ENCODE assay signal across 8 mouse cellular contexts in the genomic region with DNA sequence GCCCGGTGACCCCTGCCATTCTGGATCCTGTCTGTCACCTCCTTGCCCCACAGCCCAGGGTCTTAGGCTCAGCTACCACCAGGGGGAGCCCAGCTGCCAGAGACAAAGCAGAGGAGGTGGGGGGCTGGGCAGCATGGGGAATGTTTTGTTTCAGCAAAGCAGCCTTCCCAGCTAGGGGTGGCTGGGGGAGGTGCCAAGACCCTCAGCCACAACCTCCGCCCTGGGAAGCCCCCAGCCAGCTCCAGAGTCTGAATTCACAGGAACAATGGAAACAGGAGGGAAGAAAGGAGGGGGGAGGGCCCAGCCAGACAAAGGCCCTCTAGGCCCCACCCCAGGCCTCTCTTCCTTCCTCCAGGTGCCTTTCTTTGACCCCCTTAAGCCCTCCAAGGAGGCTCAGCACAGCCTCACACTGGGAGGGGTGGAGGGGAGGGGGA. TPM values are rescaled to one million over a fixed set of nuclear protein-coding genes. Genes with fewer than 3 reads are reported as not detected.
DNase-seq lines count a peak whose midpoint lies in the region; ATAC-seq and TF ChIP-seq lines count a peak whose summit lies in the region.

No protein-coding gene starts in this region.

- H3K36me3 ChIP-seq in intestine, embryonic 14.5 days (ENCODE audit: control insufficient read depth, insufficient read depth, low read length) = peaks cover 31% of the 10 kb centered on the region
- H3K36me3 ChIP-seq in limb, embryonic 10.5 days = peaks cover 83% of the 10 kb centered on the region
- H3K36me3 ChIP-seq in midbrain, embryonic 10.5 days = peaks cover 71% of the 10 kb centered on the region
- H3K36me3 ChIP-seq in spleen, adult 2 months (ENCODE audit: control insufficient read depth, insufficient read depth, low read length) = peaks cover 18% of the 10 kb centered on the region

- no peaks in the 10 kb centered on the region for H3K9me3 ChIP-seq in intestine, embryonic 14.5 days (ENCODE audit: control insufficient read depth, low read length)
- no peaks in the 10 kb centered on the region for H3K9me3 ChIP-seq in limb, embryonic 10.5 days (replicated peaks)
- no peaks in the 10 kb centered on the region for H3K9me3 ChIP-seq in midbrain, embryonic 10.5 days (replicated peaks)

- no peaks in the 10 kb centered on the region for H3K27me3 ChIP-seq in intestine, embryonic 14.5 days (replicated peaks; ENCODE audit: control insufficient read depth, insufficient read depth, low read length)
- no peaks in the 10 kb centered on the region for H3K27me3 ChIP-seq in limb, embryonic 10.5 days (ENCODE audit: low read depth, poor library complexity, severe bottlenecking)
- no peaks in the 10 kb centered on the region for H3K27me3 ChIP-seq in midbrain, embryonic 10.5 days (ENCODE audit: low read depth, poor library complexity, severe bottlenecking)
- H3K27me3 ChIP-seq in spleen, adult 2 months (ENCODE audit: control insufficient read depth, insufficient read depth, low read length) = no peaks in the 10 kb centered on the region

- peak overlapping the region; percentile 37; the same call in 1 of the 2 replicates for H3K9ac ChIP-seq in intestine, embryonic 14.5 days (ENCODE audit: low read length)

- H3K4me1 ChIP-seq in cortical plate, adult 2 months (ENCODE audit: control insufficient read depth, insufficient read depth, low read length) = peaks cover 9% of the 10 kb centered on the region
- peaks cover 60% of the 10 kb centered on the region for H3K4me1 ChIP-seq in intestine, embryonic 14.5 days (replicated peaks; ENCODE audit: control insufficient read depth, insufficient read depth, low read length)
- peaks cover 67% of the 10 kb centered on the region for H3K4me1 ChIP-seq in limb, embryonic 10.5 days
- peaks cover 80% of the 10 kb centered on the region for H3K4me1 ChIP-seq in midbrain, embryonic 10.5 days
- H3K4me1 ChIP-seq in spleen, adult 2 months (ENCODE audit: control insufficient read depth, insufficient read depth, insufficient read length) = peaks cover 75% of the 10 kb centered on the region; the same call in 1 of the 2 replicates

- 0% methylated on average over 2 of the region's 2 CpGs for WGBS in intestine, embryonic 14.5 days
- 7% methylated on average over 2 of the region's 2 CpGs for WGBS in limb, embryonic 10.5 days
- WGBS in midbrain, embryonic 10.5 days = 0% methylated on average over 2 of the region's 2 CpGs
- 14% methylated on average over 2 of the region's 2 CpGs for WGBS in spleen, adult 2 months

- TF ChIP-seq POLR2A in cortical plate, adult 2 months (IDR thresholded peaks at IDR 0.05; ENCODE audit: extremely low read depth, insufficient read depth, low read length) = no peak
- no peak for TF ChIP-seq POLR2A in spleen, adult 2 months (IDR thresholded peaks at IDR 0.05; ENCODE audit: low read depth, low read length)

- no peak overlapping the region for H3K4me3 ChIP-seq in cortical plate, adult 2 months (ENCODE audit: insufficient read depth, low read length)
- H3K4me3 ChIP-seq in intestine, embryonic 14.5 days (ENCODE audit: low read depth, low read length) = no peak overlapping the region
- H3K4me3 ChIP-seq in limb, embryonic 10.5 days = peak overlapping the region; percentile 95
- peak overlapping the region; percentile 94 for H3K4me3 ChIP-seq in midbrain, embryonic 10.5 days
- no peak overlapping the region for H3K4me3 ChIP-seq in spleen, adult 2 months (ENCODE audit: extremely low read depth, insufficient read depth, insufficient read length)

- peak overlapping the region; percentile 7; the same call in 1 of the 2 replicates for H3K27ac ChIP-seq in cortical plate, adult 2 months (ENCODE audit: insufficient read depth, low read length)
- H3K27ac ChIP-seq in intestine, embryonic 14.5 days (ENCODE audit: low read depth) = peak overlapping the region; percentile 75
- H3K27ac ChIP-seq in limb, embryonic 10.5 days = peak overlapping the region; percentile 94
- H3K27ac ChIP-seq in midbrain, embryonic 10.5 days (replicated peaks) = peak overlapping the region; percentile 98
- peak overlapping the region; percentile 54 for H3K27ac ChIP-seq in spleen, adult 2 months (ENCODE audit: insufficient read depth, low read length)

- peak; percentile 53 for ATAC-seq in intestine, embryonic 14.5 days (replicated peaks; ENCODE audit: low FRiP score, low TSS enrichment, low read depth)

- H3K4me2 ChIP-seq in intestine, embryonic 14.5 days (ENCODE audit: low read length) = peak overlapping the region; percentile 3

- peak; percentile 83 for TF ChIP-seq CTCF in cortical plate, adult 2 months (IDR thresholded peaks at IDR 0.05; ENCODE audit: extremely low read depth, insufficient read depth, low read length)
- peak; percentile 91; the same call in 1 of the 2 replicates for TF ChIP-seq CTCF in spleen, adult 2 months (IDR thresholded peaks at IDR 0.05; ENCODE audit: extremely low read depth, insufficient read depth, insufficient read length, insufficient replicate concordance)

- DNase-seq in urinary bladder, postnatal 14 days (ENCODE audit: low spot score) = peak; percentile 81
- no peak for DNase-seq in urinary bladder, adult 18-20 months (ENCODE audit: low spot score in 2 of 2)
- DNase-seq in gastrocnemius, postnatal 10 days = peak; percentile 88
- DNase-seq in intestine, embryonic 14.5 days (ENCODE audit: low spot score) = peak; percentile 95
- peak; percentile 97 for DNase-seq in limb, embryonic 10.5 days (ENCODE audit: low spot score)
- peak; percentile 97 for DNase-seq in midbrain, embryonic 10.5 days (ENCODE audit: low spot score)
- peak in 1 of 2 experiments; percentile 81 for DNase-seq in spleen, adult 2 months (ENCODE audit: low read depth in 1 of 2, low spot score in 2 of 2)

RNA-seq across cellular contexts. Expression of a gene that starts 8.3 kb away (rescaled TPM):
- 283 and 286 TPM in 2 replicates for polyA plus RNA-seq in cortical plate, adult 2 months (2012; rRNA removed)
- total RNA-seq in gastrocnemius, postnatal 10 days (2021) = 100 to 1,000 TPM; 193 to 231 TPM
- 336 and 349 TPM in 2 replicates for polyA plus RNA-seq in intestine, embryonic 14.5 days (2014; fragmentation: Nextera tagmentation; extraction: Ambion mirVana)
- 355 and 403 TPM in 2 replicates for polyA plus RNA-seq in limb, embryonic 10.5 days (2016; fragmentation: Nextera tagmentation; extraction: Ambion mirVana)
- polyA plus RNA-seq in midbrain, embryonic 10.5 days (2016; fragmentation: Nextera tagmentation; extraction: Ambion mirVana) = 629 and 656 TPM in 2 replicates
- polyA plus RNA-seq in spleen, adult 2 months (2012; rRNA removed) = 752 and 1,030 TPM in 2 replicates

RNA-seq across cellular contexts. Expression of a gene that starts 17.8 kb away (rescaled TPM):
- polyA plus RNA-seq in cortical plate, adult 2 months (2012; rRNA removed) = 2.4 and 4.3 TPM in 2 replicates
- 10 to 100 TPM; 41.8 to 51.3 TPM for total RNA-seq in gastrocnemius, postnatal 10 days (2021)
- polyA plus RNA-seq in intestine, embryonic 14.5 days (2014; fragmentation: Nextera tagmentation; extraction: Ambion mirVana) = 16.5 and 18.3 TPM in 2 replicates
- polyA plus RNA-seq in limb, embryonic 10.5 days (2016; fragmentation: Nextera tagmentation; extraction: Ambion mirVana) = 2.2 and 3.6 TPM in 2 replicates
- 1.8 and 3.2 TPM in 2 replicates for polyA plus RNA-seq in midbrain, embryonic 10.5 days (2016; fragmentation: Nextera tagmentation; extraction: Ambion mirVana)
- polyA plus RNA-seq in spleen, adult 2 months (2012; rRNA removed) = 3.3 TPM in 2 replicates

RNA-seq across cellular contexts. Expression of a gene that starts 39.4 kb away (rescaled TPM):
- 16.3 and 18.6 TPM in 2 replicates for polyA plus RNA-seq in cortical plate, adult 2 months (2012; rRNA removed)
- total RNA-seq in gastrocnemius, postnatal 10 days (2021) = 10 to 100 TPM; 34.6 to 40.4 TPM
- polyA plus RNA-seq in intestine, embryonic 14.5 days (2014; fragmentation: Nextera tagmentation; extraction: Ambion mirVana) = 77.4 and 79.5 TPM in 2 replicates
- polyA plus RNA-seq in limb, embryonic 10.5 days (2016; fragmentation: Nextera tagmentation; extraction: Ambion mirVana) = 55.0 and 69.4 TPM in 2 replicates
- 46.3 and 56.8 TPM in 2 replicates for polyA plus RNA-seq in midbrain, embryonic 10.5 days (2016; fragmentation: Nextera tagmentation; extraction: Ambion mirVana)
- polyA plus RNA-seq in spleen, adult 2 months (2012; rRNA removed) = 71.2 and 78.3 TPM in 2 replicates

RNA-seq across cellular contexts. Expression of a gene that starts 42.5 kb away (rescaled TPM):
- 134 and 156 TPM in 2 replicates for polyA plus RNA-seq in cortical plate, adult 2 months (2012; rRNA removed)
- total RNA-seq in gastrocnemius, postnatal 10 days (2021) = 10 to 100 TPM; 17.6 to 20.4 TPM
- polyA plus RNA-seq in intestine, embryonic 14.5 days (2014; fragmentation: Nextera tagmentation; extraction: Ambion mirVana) = 2.2 and 9.3 TPM in 2 replicates
- polyA plus RNA-seq in limb, embryonic 10.5 days (2016; fragmentation: Nextera tagmentation; extraction: Ambion mirVana) = 3.9 and 4.3 TPM in 2 replicates
- polyA plus RNA-seq in midbrain, embryonic 10.5 days (2016; fragmentation: Nextera tagmentation; extraction: Ambion mirVana) = 9.3 and 11.6 TPM in 2 replicates
- 10.6 and 13.9 TPM in 2 replicates for polyA plus RNA-seq in spleen, adult 2 months (2012; rRNA removed)

RNA-seq across cellular contexts. Expression of a gene that starts 46.2 kb away (rescaled TPM):
- 0.44 and 0.48 TPM in 2 replicates for polyA plus RNA-seq in cortical plate, adult 2 months (2012; rRNA removed)
- total RNA-seq in gastrocnemius, postnatal 10 days (2021) = 1 to 10 TPM in 1 of 2 experiments, under 1 TPM in 1; 0.28 to 1.1 TPM
- 0.87 and 1.4 TPM in 2 replicates for polyA plus RNA-seq in intestine, embryonic 14.5 days (2014; fragmentation: Nextera tagmentation; extraction: Ambion mirVana)
- 0.56 and 0.82 TPM in 2 replicates for polyA plus RNA-seq in limb, embryonic 10.5 days (2016; fragmentation: Nextera tagmentation; extraction: Ambion mirVana)
- 0.62 and 0.96 TPM in 2 replicates for polyA plus RNA-seq in midbrain, embryonic 10.5 days (2016; fragmentation: Nextera tagmentation; extraction: Ambion mirVana)
- polyA plus RNA-seq in spleen, adult 2 months (2012; rRNA removed) = 0.54 and 1.00 TPM in 2 replicates

Comparison
In these comparisons a context has a peak if more than half of its experiments do, and no peak if none do; other contexts are left out.
1. DNase-seq: peak in urinary bladder, postnatal 14 days (single experiment), gastrocnemius, postnatal 10 days (single experiment), intestine, embryonic 14.5 days (single experiment), limb, embryonic 10.5 days (single experiment) and midbrain, embryonic 10.5 days (single experiment); none in urinary bladder, adult 18-20 months (0 of 2).
2. H3K27ac ChIP-seq: peak in every context shown above with its lines; median percentile 98 in midbrain, embryonic 10.5 days; 94 in limb, embryonic 10.5 days; 75 in intestine, embryonic 14.5 days; 54 in spleen, adult 2 months; 7 in cortical plate, adult 2 months.
3. H3K4me3 ChIP-seq: peak in limb, embryonic 10.5 days (single experiment) and midbrain, embryonic 10.5 days (single experiment); none in cortical plate, adult 2 months (single experiment), intestine, embryonic 14.5 days (single experiment) and spleen, adult 2 months (single experiment).